Mouse (Mus musculus) urinary bladder, postnatal 25 days (tissue): Measurements from ENCODE around the gene Nmt1.

Experiments used
- DNase-seq: peaks from one replicate; pipeline ENCODE4 v3.0.0; 2022; ENCODE audit warnings: low spot score

Gene Nmt1

DNA sequence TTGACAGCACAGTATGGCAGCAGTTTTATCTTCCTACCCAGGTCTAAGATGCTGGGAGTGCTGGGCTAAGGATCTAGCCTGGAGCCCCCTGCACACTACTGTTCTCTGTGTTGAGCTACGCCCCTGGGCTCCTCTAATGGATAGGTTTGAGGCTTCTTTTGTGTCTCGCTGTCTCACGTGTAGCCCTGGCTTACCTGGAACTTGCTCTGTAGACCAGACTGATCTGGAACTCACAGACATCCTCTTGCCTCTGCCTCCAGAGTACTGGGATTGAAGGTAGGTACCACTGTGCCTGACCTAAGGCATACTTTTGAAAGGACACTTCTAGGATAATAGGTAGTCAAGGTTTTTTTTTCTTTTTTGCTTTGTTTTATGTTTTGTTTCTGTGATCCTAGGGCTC, 16.0 kb downstream of the Nmt1 start:
- DNase-seq: no peak

DNA sequence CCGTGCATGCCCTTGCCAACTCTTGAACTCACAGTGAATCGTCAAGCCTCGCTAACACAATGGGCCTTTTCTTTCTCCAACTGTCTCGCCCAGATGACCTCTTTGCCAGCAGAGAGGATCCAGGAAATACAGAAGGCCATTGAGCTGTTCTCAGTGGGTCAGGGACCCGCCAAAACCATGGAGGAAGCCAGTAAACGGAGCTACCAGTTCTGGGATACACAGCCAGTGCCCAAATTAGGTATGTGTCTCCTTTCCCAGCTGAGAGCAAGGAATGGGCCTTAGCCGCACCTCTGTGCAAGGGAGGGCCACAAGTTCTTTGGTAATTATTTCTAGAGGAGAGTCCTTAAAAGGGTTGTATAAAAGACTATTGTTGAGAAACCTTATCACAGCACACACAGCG, 18.3 kb downstream of the Nmt1 start:
- no peak for DNase-seq

GRCm38 (mm10) chr11:103049611-103050010, 21.6 kb downstream of the Nmt1 start:
- no peak for DNase-seq

- no peak for DNase-seq
Observed at GRCm38 (mm10) chr11:103050153-103050552, 22.2 kb downstream of the Nmt1 start.

GRCm38 (mm10) chr11:103051249-103051691, 23.3 kb downstream of the Nmt1 start:
- peak; percentile 54 for DNase-seq

GRCm38 (mm10) chr11:103052078-103052477, 24.1 kb downstream of the Nmt1 start:
- DNase-seq: no peak

DNA sequence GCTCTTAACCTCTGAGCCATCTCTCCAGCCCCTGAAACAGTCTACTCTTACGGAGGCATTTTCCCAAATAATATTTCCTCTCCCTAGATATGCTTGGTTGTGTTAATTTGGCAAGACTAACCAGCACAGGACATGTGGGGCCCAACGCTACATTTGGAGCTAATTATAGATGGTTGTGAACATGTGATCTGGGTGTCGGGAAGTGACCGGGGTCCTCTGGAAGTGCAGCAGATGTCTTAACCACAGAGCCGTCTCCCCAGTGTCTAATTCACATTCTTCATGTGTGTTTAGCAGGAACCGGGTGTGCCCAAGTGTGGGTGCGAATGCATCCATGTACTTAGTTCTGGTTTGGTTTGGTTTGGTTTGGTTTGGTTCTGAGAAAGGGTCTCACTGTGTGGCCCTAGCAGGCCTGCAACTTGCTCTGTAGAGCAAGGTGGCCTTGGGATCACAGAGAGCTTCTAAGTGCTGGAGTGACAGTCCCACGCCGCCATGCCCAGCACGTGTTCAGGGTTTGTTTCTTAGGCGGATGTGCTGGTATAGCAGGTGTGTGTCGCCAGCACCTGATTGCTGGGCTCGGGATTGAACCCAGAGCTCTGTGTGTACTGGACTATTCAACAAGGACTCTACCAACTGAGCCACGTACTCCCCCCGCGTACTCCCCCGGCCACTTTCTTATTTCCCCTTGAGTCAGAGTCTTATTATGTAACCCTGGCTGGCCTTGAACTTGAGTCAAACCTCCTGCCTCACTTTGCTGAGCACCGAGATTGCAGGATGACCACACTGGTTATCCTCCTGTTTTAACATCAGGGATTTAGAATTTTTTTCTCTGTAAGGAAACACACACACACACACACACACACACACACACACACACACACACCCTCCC, 25.4 kb downstream of the Nmt1 start:
- no peak for DNase-seq

DNA sequence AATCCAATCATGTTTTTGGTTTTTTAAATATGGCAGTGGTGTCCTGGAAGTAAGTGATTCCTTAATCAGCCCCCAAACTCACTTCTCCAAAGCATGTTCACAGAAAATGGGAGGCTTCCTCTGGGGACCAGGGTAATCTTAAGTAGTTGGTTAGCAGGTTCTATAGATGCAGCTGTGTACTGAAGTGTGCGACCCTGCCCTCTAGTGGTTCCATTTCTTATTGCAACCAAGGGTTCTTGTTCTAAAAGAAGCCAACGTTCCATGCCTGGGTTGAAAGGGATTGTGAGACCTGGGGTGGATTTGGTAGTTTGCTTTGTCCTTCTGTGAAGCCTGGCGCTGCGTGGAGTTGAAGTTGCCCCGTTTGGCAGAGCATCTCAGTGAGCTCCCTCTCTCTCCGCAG, 26.8 kb downstream of the Nmt1 start:
- peak; percentile 68 for DNase-seq

DNA sequence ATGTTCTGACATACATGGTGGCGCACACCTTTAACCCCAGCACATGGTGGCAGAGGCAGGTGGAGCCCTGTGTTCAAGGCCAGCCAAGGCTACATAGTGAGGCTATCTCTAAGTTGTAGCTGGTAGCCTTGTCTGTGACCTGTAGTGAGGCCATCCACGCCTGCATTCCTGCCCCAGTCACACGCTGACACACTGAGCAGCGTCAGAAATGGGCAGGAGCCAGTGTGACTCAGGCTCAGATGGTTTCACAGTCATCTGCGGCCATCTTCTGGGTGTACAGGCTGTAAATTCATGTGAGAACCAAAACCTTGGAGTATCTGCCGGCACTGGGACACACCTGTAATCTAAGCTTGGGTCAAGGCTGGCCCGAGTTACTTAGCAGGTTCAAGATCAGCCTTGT, 28.6 kb downstream of the Nmt1 start:
- DNase-seq: no peak

DNA sequence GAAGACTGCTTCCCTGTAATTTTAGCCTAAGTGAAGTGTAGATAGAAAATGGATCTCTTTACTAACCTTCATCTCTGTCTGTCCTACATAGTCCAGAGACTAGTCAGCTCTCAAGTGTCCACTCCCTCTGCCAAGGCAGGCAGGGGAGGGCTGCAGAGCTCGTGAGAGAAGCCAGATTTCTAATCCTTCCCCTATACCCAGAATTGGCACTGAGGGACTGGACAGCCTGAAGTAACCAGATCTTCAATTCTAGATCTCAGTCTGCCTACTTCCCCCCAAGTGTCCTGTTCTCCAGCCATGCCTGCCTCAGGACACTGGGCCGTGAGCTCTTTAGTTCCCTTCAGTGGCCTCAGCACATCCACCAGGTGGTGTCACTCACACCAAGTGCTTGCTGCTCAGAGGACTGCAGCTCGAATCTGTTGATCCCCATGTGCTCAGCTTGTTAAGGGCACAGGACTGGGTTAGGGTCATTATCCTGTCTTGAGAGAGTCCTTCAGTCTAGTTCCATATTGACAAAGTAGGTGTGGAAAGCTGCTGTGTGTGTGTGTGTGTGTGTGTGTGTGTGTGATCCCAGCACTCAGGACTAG, 30.6 kb downstream of the Nmt1 start:
- DNase-seq: no peak

GRCm38 (mm10) chr11:103066191-103067050, 38.4 kb downstream of the Nmt1 start:
- DNase-seq: no peak

GRCm38 (mm10) chr11:103067051-103067361, 39.0 kb downstream of the Nmt1 start:
- DNase-seq: no peak

DNA sequence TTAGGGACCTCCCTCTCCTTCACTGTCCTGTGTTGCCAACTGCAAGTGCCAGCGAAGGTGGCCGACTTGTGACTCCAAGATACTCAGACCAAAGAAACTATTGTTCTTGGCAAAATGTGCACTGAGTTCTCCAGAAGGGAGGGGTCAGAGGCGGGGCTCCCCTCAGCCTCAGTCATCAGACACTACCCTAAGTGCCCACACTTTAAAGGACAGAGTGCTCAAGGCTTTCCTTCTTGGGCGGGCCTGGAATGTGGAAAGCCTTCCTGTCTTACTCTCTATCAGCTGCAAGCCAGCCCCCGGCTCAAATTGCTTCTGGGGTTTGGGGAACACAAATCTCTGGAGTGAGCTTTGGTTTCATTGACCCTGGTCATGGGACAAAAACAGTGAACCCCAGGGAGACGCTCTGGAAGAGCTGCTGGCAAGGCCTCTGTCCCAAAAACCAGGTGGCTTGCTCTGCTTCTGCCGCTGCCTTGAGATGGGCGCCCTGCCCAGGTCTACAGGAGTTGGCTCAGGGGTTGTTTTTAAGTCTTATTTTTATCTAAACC, 39.5 kb downstream of the Nmt1 start:
- DNase-seq: no peak

DNA sequence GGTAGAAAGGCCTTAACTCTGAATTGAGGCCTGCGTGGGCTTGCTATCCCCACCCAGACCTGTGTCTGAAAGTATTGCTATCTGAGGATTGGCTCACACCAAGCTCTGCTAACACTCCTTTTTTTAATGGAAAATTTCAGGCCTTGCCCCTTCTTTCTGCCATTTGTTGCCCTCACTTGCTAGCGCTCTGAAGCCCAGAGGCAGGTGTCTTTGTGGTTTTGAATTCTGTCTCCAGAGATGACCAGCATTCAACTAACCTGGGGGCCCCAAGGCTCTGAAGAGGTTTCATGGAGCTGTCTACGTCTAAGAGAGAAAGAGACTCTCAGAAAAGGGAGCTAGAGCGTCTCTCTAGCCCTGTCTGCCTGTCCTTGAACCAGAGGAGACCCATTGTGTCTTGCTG, 40.3 kb downstream of the Nmt1 start:
- no peak for DNase-seq

DNA sequence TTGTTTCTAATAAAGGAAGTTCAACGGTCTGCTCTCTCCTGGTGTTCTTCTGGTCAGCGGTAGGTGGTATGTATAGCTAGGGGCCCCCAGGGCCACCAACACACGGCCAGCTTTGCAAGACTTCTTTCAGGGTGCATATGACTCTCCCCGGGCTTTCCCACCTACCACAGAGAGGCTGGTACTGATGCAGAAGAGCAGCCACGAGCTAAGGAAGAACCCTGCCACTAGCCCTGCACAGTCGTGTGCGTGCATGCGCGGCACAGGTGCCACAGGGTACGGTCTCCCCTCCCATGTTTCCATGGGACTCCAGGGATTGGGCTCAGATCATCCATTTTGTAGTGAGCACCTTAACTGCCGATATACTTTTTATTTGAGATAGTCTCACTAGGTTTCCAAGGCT, 40.9 kb downstream of the Nmt1 start:
- DNase-seq: no peak

GRCm38 (mm10) chr11:103069731-103070130, 41.7 kb downstream of the Nmt1 start:
- no peak for DNase-seq

- no peak for DNase-seq
Observed at GRCm38 (mm10) chr11:103070322-103070880, 42.4 kb downstream of the Nmt1 start.

- no peak for DNase-seq
Observed at GRCm38 (mm10) chr11:103073671-103074070, 45.7 kb downstream of the Nmt1 start.

DNA sequence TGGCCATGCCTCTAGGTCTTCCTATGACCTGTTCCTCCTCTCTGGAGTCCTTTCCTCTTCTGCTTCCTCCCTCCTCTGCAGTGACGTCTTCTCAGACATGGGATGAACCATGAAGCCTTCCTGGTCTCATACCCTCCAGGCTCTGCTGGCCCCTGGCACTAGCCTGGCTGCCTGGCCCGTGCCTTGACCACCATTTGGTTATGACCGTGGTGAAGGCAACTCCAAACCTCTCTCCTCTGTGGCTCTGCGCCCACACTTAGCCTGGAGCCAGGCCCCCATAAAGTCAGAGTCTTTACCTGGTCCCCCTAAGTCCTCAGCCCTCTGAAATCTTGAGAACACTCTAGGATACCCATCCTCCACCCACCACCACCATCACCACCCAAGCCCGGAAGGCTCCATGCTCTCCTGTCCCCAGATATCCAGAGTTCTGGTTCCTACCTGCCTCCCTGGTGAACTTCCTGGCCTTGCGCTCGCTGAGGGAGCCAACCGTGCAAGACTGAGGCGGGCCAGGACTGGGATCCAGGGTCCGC, 46.2 kb downstream of the Nmt1 start:
- DNase-seq: no peak

DNA sequence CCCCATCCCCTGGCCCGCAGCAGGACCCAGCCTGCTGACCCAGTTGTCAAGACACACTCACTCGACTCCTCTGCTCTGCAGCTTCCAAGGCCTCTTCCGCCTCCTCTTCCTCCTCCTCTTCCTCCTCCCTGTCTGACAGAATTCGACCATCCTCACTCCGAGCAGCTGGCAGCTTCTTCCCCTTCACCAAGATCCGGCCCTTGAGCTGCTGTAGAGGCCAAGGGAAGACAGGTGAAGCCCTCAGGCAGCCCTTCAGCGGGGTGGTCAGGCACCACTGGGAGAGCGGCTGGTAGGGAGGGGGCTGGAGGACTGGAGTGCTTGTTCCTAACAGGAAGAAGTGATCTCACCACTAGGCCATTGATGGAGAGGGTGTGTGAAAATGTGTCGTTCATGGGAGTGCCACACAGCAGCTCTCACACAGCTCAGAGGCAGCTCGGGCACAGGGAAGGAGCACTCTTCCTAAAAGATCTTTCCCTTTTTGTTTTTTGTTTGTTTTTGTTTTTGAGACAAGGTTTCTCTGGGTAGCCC, 46.9 kb downstream of the Nmt1 start:
- DNase-seq: no peak

DNA sequence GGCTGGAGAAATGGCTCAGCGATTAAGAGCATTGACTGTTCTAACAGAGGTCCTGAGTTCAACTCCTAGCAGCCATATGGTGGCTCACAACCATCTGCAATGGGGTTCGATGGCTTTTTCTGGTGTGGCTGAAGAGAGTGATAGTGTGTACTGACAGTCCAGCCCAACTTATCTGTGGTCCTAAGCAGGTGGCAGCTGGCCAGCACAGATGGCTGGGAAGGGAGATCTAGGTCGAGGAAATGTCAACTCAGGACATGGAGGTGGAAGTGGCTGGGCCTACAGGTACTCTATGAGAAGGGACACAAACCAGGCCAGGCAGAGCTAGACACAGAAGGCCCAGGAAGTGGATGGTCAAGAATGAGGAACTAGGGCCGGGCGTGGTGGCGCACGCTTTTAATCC, 48.0 kb downstream of the Nmt1 start:
- no peak for DNase-seq

- DNase-seq: no peak
Observed at GRCm38 (mm10) chr11:103076581-103076980, 48.6 kb downstream of the Nmt1 start.
